ENCODE assay signal across 30 mouse cellular contexts in genomic region chr16:76444668-76445067, GRCm38 (mm10).
DNase-seq lines count a peak whose midpoint lies in the region; ATAC-seq lines count a peak whose summit lies in the region.
"Had no signal": no experiment of that assay in that cellular context is flagged by ENCODE, and none has a peak within 500 bp of the region (broad histone marks: within the 10 kb centered on the region; RNA-seq: fewer than 3 reads in every experiment).

No protein-coding gene starts in this region.

- no peaks in the 10 kb centered on the region for H3K9me3 ChIP-seq in heart, embryonic 11.5 days (replicated peaks; ENCODE audit: control insufficient read depth, low read length)
- H3K9me3 ChIP-seq: embryonic facial prominence, embryonic 15.5 days; G1E; limb, embryonic 10.5 days; megakaryocyte, embryonic 14.5 days; neural tube, embryonic 13.5 days; stomach, embryonic 15.5 days had no signal

- no peak overlapping the region for H3K4me2 ChIP-seq in heart, embryonic 11.5 days
- H3K4me2 ChIP-seq: embryonic facial prominence, embryonic 15.5 days; hindbrain, embryonic 14.5 days; lung, embryonic 14.5 days; neural tube, embryonic 13.5 days; stomach, embryonic 15.5 days had no signal

- H3K27me3 ChIP-seq in heart, embryonic 11.5 days (ENCODE audit: control insufficient read depth, insufficient read depth, low read length), result no peaks in the 10 kb centered on the region
- H3K27me3 ChIP-seq: CH12.LX; embryonic facial prominence, embryonic 15.5 days; megakaryocyte, embryonic 14.5 days; neural tube, embryonic 13.5 days; stomach, embryonic 15.5 days had no signal

- no peak overlapping the region for H3K27ac ChIP-seq in heart, embryonic 11.5 days (ENCODE audit: low read depth, low read length)
- H3K27ac ChIP-seq: embryonic facial prominence, embryonic 15.5 days; hindbrain, embryonic 14.5 days; layer of hippocampus, adult 2 months; limb, embryonic 10.5 days; neural tube, embryonic 13.5 days; stomach, embryonic 15.5 days had no signal

- DNase-seq in heart, adult 11 months, result peak; percentile 95
- peak; percentile 25 for DNase-seq in urinary bladder, postnatal 14 days (ENCODE audit: low spot score)
- DNase-seq in urinary bladder, adult 2 months (ENCODE audit: low spot score), result no peak
- no peak for DNase-seq in spleen, postnatal 4 days (ENCODE audit: low spot score in 2 of 2)
- DNase-seq: adrenal gland, postnatal 10 days; cerebellum, adult 2 months; cerebellum, postnatal 36 days; gastrocnemius, postnatal 10 days; heart, postnatal 4 days; kidney, adult 18-20 months; kidney, postnatal 14 days; lung, embryonic 14.5 days; midbrain, embryonic 14.5 days; retina, postnatal 1 day; right cerebral cortex, postnatal 4 days; thymus, adult 2 months had no signal

- H3K36me3 ChIP-seq in heart, embryonic 11.5 days (ENCODE audit: control insufficient read depth, insufficient read depth, low read length), result no peaks in the 10 kb centered on the region
- H3K36me3 ChIP-seq: embryonic facial prominence, embryonic 15.5 days; G1E; limb, embryonic 10.5 days; neural tube, embryonic 13.5 days; stomach, embryonic 15.5 days had no signal

- no peak for ATAC-seq in heart, embryonic 11.5 days (replicated peaks; ENCODE audit: insufficient number of reproducible peaks, low FRiP score, low TSS enrichment)
- peak; percentile 62 for ATAC-seq in megakaryocyte-erythroid progenitor cell, adult 5-6 weeks (replicated peaks; ENCODE audit: low FRiP score, low TSS enrichment, poor library complexity, severe bottlenecking)
- no peak for ATAC-seq in monocyte, adult 5-6 weeks (replicated peaks; ENCODE audit: insufficient number of reproducible peaks, low FRiP score, low TSS enrichment, poor library complexity, severe bottlenecking)
- ATAC-seq: forebrain, embryonic 14.5 days; inflammation-experienced regulatory T-cells, adult 6 months had no signal

- H3K4me1 ChIP-seq in heart, embryonic 11.5 days (ENCODE audit: control insufficient read depth, insufficient read depth, low read length), result peaks cover 4% of the 10 kb centered on the region; the same call in 1 of the 2 replicates
- H3K4me1 ChIP-seq: embryonic facial prominence, embryonic 15.5 days; limb, embryonic 10.5 days; neural tube, embryonic 13.5 days; stomach, embryonic 15.5 days had no signal

- no peak overlapping the region for H3K9ac ChIP-seq in heart, embryonic 11.5 days (ENCODE audit: low read depth, low read length)
- H3K9ac ChIP-seq: embryonic facial prominence, embryonic 15.5 days; hindbrain, embryonic 14.5 days; lung, embryonic 14.5 days; neural tube, embryonic 13.5 days; stomach, embryonic 15.5 days had no signal

- 54% methylated on average over 3 of the region's 3 CpGs for WGBS in heart, embryonic 11.5 days (ENCODE audit: insufficient replicate concordance)

- H3K4me3 ChIP-seq in heart, embryonic 11.5 days (ENCODE audit: low read depth, low read length), result no peak overlapping the region
- H3K4me3 ChIP-seq: embryonic facial prominence, embryonic 15.5 days; layer of hippocampus, adult 2 months; limb, embryonic 10.5 days; megakaryocyte, embryonic 14.5 days; neural tube, embryonic 13.5 days; stomach, embryonic 15.5 days had no signal

Comparison
In these comparisons a context has a peak if more than half of its experiments do, and no peak if none do; other contexts are left out.
1. DNase-seq: peak in heart, adult 11 months (single experiment) and urinary bladder, postnatal 14 days (single experiment); none in urinary bladder, adult 2 months (single experiment) and spleen, postnatal 4 days (0 of 2).